Mouse (Mus musculus) lung, postnatal 0 days (tissue): Measurements from ENCODE around the gene Abca8a.

Source experiments
- CTCF ChIP-seq: IDR thresholded peaks from 2 replicates; pipeline ENCODE4 v1.5.1; 2016; ENCODE audit warnings: antibody characterized with exemption, mild to moderate bottlenecking
- EP300 ChIP-seq: IDR thresholded peaks from 2 replicates; pipeline ENCODE4 v1.6.1; 2016; ENCODE audit warnings: antibody characterized with exemption, mild to moderate bottlenecking, control low read depth

- no peak for TF ChIP-seq CTCF
- no peak for TF ChIP-seq EP300
Measured at GRCm38 (mm10) chr11:110028913-110029695, 66.7 kb downstream of the Abca8a start.
